ENCODE assay signal across 14 mouse cellular contexts in genomic region chr7:68318979-68319378, GRCm38 (mm10). TPM values are rescaled to one million over a fixed set of nuclear protein-coding genes. Genes with fewer than 3 reads are reported as not detected.
"Had no signal": no experiment of that assay in that cellular context is flagged by ENCODE, and none has a peak within 500 bp of the region (broad histone marks: within the 10 kb centered on the region; RNA-seq: fewer than 3 reads in every experiment).

No protein-coding gene starts in this region.

- ATAC-seq: midbrain, embryonic 16.5 days had no signal

- H3K4me3 ChIP-seq: limb, embryonic 13.5 days; midbrain, embryonic 12.5 days; neural tube, embryonic 13.5 days; stomach, embryonic 15.5 days had no signal

- H3K4me1 ChIP-seq: midbrain, embryonic 12.5 days; neural tube, embryonic 13.5 days; stomach, embryonic 15.5 days had no signal

- H3K9me3 ChIP-seq: limb, embryonic 13.5 days; midbrain, embryonic 12.5 days; neural tube, embryonic 13.5 days; stomach, embryonic 15.5 days had no signal

- H3K27ac ChIP-seq: limb, embryonic 13.5 days; liver, embryonic 14.5 days; midbrain, embryonic 12.5 days; neural tube, embryonic 13.5 days; stomach, embryonic 15.5 days had no signal

- H3K4me2 ChIP-seq: limb, embryonic 13.5 days; midbrain, embryonic 12.5 days; neural tube, embryonic 13.5 days; stomach, embryonic 15.5 days had no signal

- H3K36me3 ChIP-seq: limb, embryonic 13.5 days; midbrain, embryonic 12.5 days; neural tube, embryonic 13.5 days; stomach, embryonic 15.5 days had no signal

- H3K9ac ChIP-seq: limb, embryonic 13.5 days; liver, embryonic 14.5 days; midbrain, embryonic 12.5 days; neural tube, embryonic 13.5 days; stomach, embryonic 15.5 days had no signal

- DNase-seq: lung, adult 18-20 months; retina, postnatal 1 day; thymus, adult 2 months; thymus, postnatal 25 days had no signal

- H3K27me3 ChIP-seq: midbrain, embryonic 12.5 days; neural tube, embryonic 13.5 days; stomach, embryonic 15.5 days had no signal

RNA-seq across cellular contexts. Expression of gene Pgpep1l, which starts 54.9 kb away (rescaled TPM):
- total RNA-seq: left cerebral cortex, postnatal 4 days; megakaryocyte-erythroid progenitor cell, adult 5-6 weeks had no signal
- polyA plus RNA-seq: kidney, embryonic 14.5 days; limb, embryonic 13.5 days; liver, embryonic 14.5 days; lung, embryonic 16.5 days; midbrain, embryonic 12.5 days; midbrain, embryonic 16.5 days; neural tube, embryonic 13.5 days; stomach, embryonic 15.5 days had no signal
